Mouse (Mus musculus) testis, postnatal 14 days (tissue): ENCODE data around the gene Xrra1.

Experiments used
- DNase-seq: peaks from one replicate; pipeline ENCODE4 v3.0.0; 2021; ENCODE audit warnings: low spot score

The Xrra1 gene

GRCm38 (mm10) chr7:99858813-99859585 is at the start of gene Xrra1:
Gene Xrra1, plus strand, starts transcription at chr7:99859116.
- DNase-seq: peak; percentile 98

- no peak for DNase-seq
These were observed 48.1 kb upstream of the Xrra1 start for GRCm38 (mm10) chr7:99810814-99811213.

GRCm38 (mm10) chr7:99811661-99812060 is 47.3 kb upstream of the Xrra1 start:
- no peak for DNase-seq

GRCm38 (mm10) chr7:99813394-99813793 is 45.5 kb upstream of the Xrra1 start:
- no peak for DNase-seq

- DNase-seq: peak; percentile 21
These were observed 40.7 kb upstream of the Xrra1 start for GRCm38 (mm10) chr7:99818181-99818725.

GRCm38 (mm10) chr7:99821953-99822352 is 37.0 kb upstream of the Xrra1 start:
- no peak for DNase-seq

- DNase-seq: no peak
These were observed 36.5 kb upstream of the Xrra1 start for GRCm38 (mm10) chr7:99822426-99822825.

- DNase-seq: no peak
These were observed 35.8 kb upstream of the Xrra1 start for GRCm38 (mm10) chr7:99823045-99823663.

- no peak for DNase-seq
These were observed 34.0 kb upstream of the Xrra1 start for GRCm38 (mm10) chr7:99824649-99825483.

- DNase-seq: no peak
These were observed 33.4 kb upstream of the Xrra1 start for GRCm38 (mm10) chr7:99825511-99825910.

GRCm38 (mm10) chr7:99826096-99826495 is 32.8 kb upstream of the Xrra1 start:
- DNase-seq: no peak

- peak; percentile 95 for DNase-seq
These were observed 30.8 kb upstream of the Xrra1 start, which contains the start of gene Neu3 for GRCm38 (mm10) chr7:99828083-99828570. Gene Neu3, minus strand, starts transcription at chr7:99828417.

- no peak for DNase-seq
These were observed 25.6 kb upstream of the Xrra1 start for GRCm38 (mm10) chr7:99833115-99833845.

GRCm38 (mm10) chr7:99833846-99834222 is 25.1 kb upstream of the Xrra1 start:
- no peak for DNase-seq

- no peak for DNase-seq
These were observed 24.5 kb upstream of the Xrra1 start for GRCm38 (mm10) chr7:99834314-99834853.

- DNase-seq: no peak
These were observed 22.1 kb upstream of the Xrra1 start for GRCm38 (mm10) chr7:99836781-99837180.

- no peak for DNase-seq
These were observed 21.4 kb upstream of the Xrra1 start for GRCm38 (mm10) chr7:99837358-99838071.

- DNase-seq: no peak
These were observed 20.7 kb upstream of the Xrra1 start for GRCm38 (mm10) chr7:99838241-99838640.

GRCm38 (mm10) chr7:99845533-99846236 is 13.2 kb upstream of the Xrra1 start:
- no peak for DNase-seq

GRCm38 (mm10) chr7:99850534-99850933 is 8.4 kb upstream of the Xrra1 start:
- DNase-seq: no peak
